Mouse (Mus musculus) liver, embryonic 14.5 days (tissue): ENCODE results near the gene Pfn1. TPM values are rescaled to one million over a fixed set of nuclear protein-coding genes. Genes with fewer than 3 reads are reported as not detected.

ENCODE experiments used
- ATAC-seq: fragments of 200-750 bp; cut with Nextera tagmentation; 2 replicates; pipeline ENCODE4 v1.8.0; 2017; ENCODE audit warnings: moderate number of reproducible peaks, mild to moderate bottlenecking, moderate library complexity; ENCODE audit not compliant: insufficient read depth
- DNase-seq, 3 experiments: peaks; one replicate each; pipeline ENCODE4 v3.0.0-alpha.2; 2012 to 2013; ENCODE audit warnings: low read depth in 3 of 3, low spot score in 3 of 3
- H3K27ac ChIP-seq: fragments of 300-500 bp; sonication (generic); 2 replicates; pipeline ENCODE4 v1.5.1; 2014; ENCODE audit warnings: moderate library complexity, mild to moderate bottlenecking, control low read depth, inconsistent platforms
- H3K27me3 ChIP-seq: fragments of 300-500 bp; sonication (generic); 2 replicates; pipeline ENCODE4 v1.6.1; 2014; ENCODE audit warnings: mild to moderate bottlenecking, low read length, moderate library complexity; ENCODE audit not compliant: control insufficient read depth, insufficient read depth
- H3K36me3 ChIP-seq: fragments of 300-500 bp; sonication (generic); replicated peaks from 2 replicates; pipeline ENCODE4 v1.6.1; 2014; ENCODE audit warnings: low read depth; ENCODE audit not compliant: control insufficient read depth, insufficient read depth
- H3K4me1 ChIP-seq, 2 experiments: fragments of 200-500 bp in 1 of 2; fragments of 300-500 bp in 1 of 2; sonication (generic) in 1 of 2; replicated peaks; 2 replicates each; pipeline ENCODE4 v1.6.1; 2012 to 2014; ENCODE audit warnings: antibody characterized with exemption in 1 of 2, inconsistent platforms in 1 of 2, low read length in 1 of 2; ENCODE audit not compliant: control insufficient read depth in 2 of 2, insufficient read depth in 2 of 2
- H3K4me2 ChIP-seq: fragments of 300-500 bp; sonication (generic); 2 replicates; pipeline ENCODE4 v1.6.1; 2014; ENCODE audit warnings: low read depth, mild to moderate bottlenecking, control low read depth, moderate library complexity
- H3K4me3 ChIP-seq, 2 experiments: fragments of 200-500 bp in 1 of 2; fragments of 300-500 bp in 1 of 2; sonication (generic) in 1 of 2; 2 replicates each; pipeline ENCODE4 v1.5.1; 2012 to 2014; ENCODE audit warnings: low read depth in 2 of 2, low read length in 2 of 2, mild to moderate bottlenecking in 2 of 2, control low read depth in 1 of 2, inconsistent platforms in 1 of 2, moderate library complexity in 1 of 2; ENCODE audit not compliant: insufficient read depth in 1 of 2
- H3K9ac ChIP-seq: fragments of 300-500 bp; sonication (generic); replicated peaks from 2 replicates; pipeline ENCODE4 v1.6.1; 2014; ENCODE audit warnings: mild to moderate bottlenecking, control low read depth, moderate library complexity
- H3K9me3 ChIP-seq: fragments of 300-500 bp; sonication (generic); 2 replicates; pipeline ENCODE4 v1.6.1; 2016; ENCODE audit warnings: low read length, mixed read lengths; ENCODE audit not compliant: control insufficient read depth
- CTCF ChIP-seq: IDR thresholded peaks from 2 replicates; pipeline ENCODE4 v1.5.1; 2016; ENCODE audit warnings: antibody characterized with exemption, low read depth, control low read depth
- EP300 ChIP-seq: IDR thresholded peaks from 2 replicates; pipeline ENCODE4 v1.6.1; 2016; ENCODE audit warnings: antibody characterized with exemption, low read depth
- WGBS: fragments of 180-500 bp; shearing (Covaris S2); extraction: QIAGEN DNeasy Blood & Tissue Kit; methylation state at CpG from one replicate; pipeline ENCODE4 v1.1.7; 2014; ENCODE audit not compliant: insufficient replicate concordance; 5-methylcytosine and 5-hydroxymethylcytosine counted together
- polyA plus RNA-seq, 2 experiments: library from polyadenylated mRNA; depleted of rRNA in 1 of 2; stranded (reverse) in 1 of 2; unstranded in 1 of 2; fragments of >200 nt; fragmentation: Nextera tagmentation in 1 of 2; extraction: Ambion mirVana in 1 of 2; gene quantifications; 2 replicates each; pipeline versions ENCODE4 v1.2.1 to v1.2.3; 2012 to 2014

The Pfn1 gene
- polyA plus RNA-seq, 2 experiments = 421 to 957 TPM

GRCm38 (mm10) chr11:70652884-70653344 lies 1.5 kb downstream of the Pfn1 start:
- Histone ChIP-seq H3K4me2 (peak overlapping the region; percentile 85), H3K9me3 (no peaks in the 10 kb centered on the region), H3K4me3 (peak overlapping the region; percentile 85 to 97), H3K9ac (peak overlapping the region; percentile 99), H3K36me3 (peaks cover 43% of the 10 kb centered on the region), H3K27ac (peak overlapping the region; percentile 91), H3K27me3 (no peaks in the 10 kb centered on the region; the same call in 1 of the 2 replicates), H3K4me1 (peaks cover 54 to 58% of the 10 kb centered on the region in 2 experiments)
- ATAC-seq (no peak), DNase-seq (no peak)
- TF ChIP-seq CTCF = no peak
- WGBS = 24% methylated on average over 6 of the region's 6 CpGs

- no peak for ATAC-seq
- no peak for TF ChIP-seq EP300
- no peak for TF ChIP-seq CTCF
- H3K4me2 ChIP-seq = peak overlapping the region; percentile 85
- H3K9me3 ChIP-seq = no peaks in the 10 kb centered on the region
- peak overlapping the region; percentile 99 for H3K9ac ChIP-seq
- no peak for DNase-seq
- H3K36me3 ChIP-seq = peaks cover 43% of the 10 kb centered on the region
- H3K27ac ChIP-seq = peak overlapping the region; percentile 91
- H3K27me3 ChIP-seq = no peaks in the 10 kb centered on the region; the same call in 1 of the 2 replicates
- WGBS = 34% methylated on average over 12 of the region's 12 CpGs
- H3K4me3 ChIP-seq = peak overlapping the region; percentile 85 to 97
- peaks cover 52% of the 10 kb centered on the region in 2 experiments for H3K4me1 ChIP-seq
Measured at GRCm38 (mm10) chr11:70652029-70652883, 2.2 kb downstream of the Pfn1 start.

- Histone ChIP-seq H3K36me3 (peaks cover 43% of the 10 kb centered on the region), H3K27me3 (no peaks in the 10 kb centered on the region; the same call in 1 of the 2 replicates), H3K9ac (peak overlapping the region; percentile 51), H3K4me3 (peak overlapping the region in 1 of 2 experiments; percentile 97; a peak in 2 of 4 replicates), H3K9me3 (no peaks in the 10 kb centered on the region), H3K4me1 (peaks cover 45 to 47% of the 10 kb centered on the region in 2 experiments), H3K4me2 (peak overlapping the region; percentile 85), H3K27ac (peak overlapping the region; percentile 91)
- TF ChIP-seq EP300 = no peak
- TF ChIP-seq CTCF = no peak
- DNase-seq (no peak), ATAC-seq (no peak)
- WGBS = 35% methylated on average over 2 of the region's 2 CpGs
Measured at GRCm38 (mm10) chr11:70651391-70651790, 3.1 kb downstream of the Pfn1 start.

- TF ChIP-seq CTCF (no peak), EP300 (0 out of 2 replicates have a peak, but pooled peaks have one; percentile 6)
- H3K9ac ChIP-seq = peak overlapping the region; percentile 32; the same call in 1 of the 2 replicates
- H3K4me2 ChIP-seq = peak overlapping the region; percentile 85
- ATAC-seq (no peak), DNase-seq (no peak)
- no peaks in the 10 kb centered on the region for H3K9me3 ChIP-seq
- H3K36me3 ChIP-seq = peaks cover 43% of the 10 kb centered on the region
- peak overlapping the region in 1 of 2 experiments; percentile 19; a peak in 3 of 4 replicates for H3K4me3 ChIP-seq
- WGBS = 40% methylated on average over 12 of the region's 12 CpGs
- H3K27me3 ChIP-seq = no peaks in the 10 kb centered on the region
- peaks cover 46 to 52% of the 10 kb centered on the region in 2 experiments for H3K4me1 ChIP-seq
- peak overlapping the region; percentile 91 for H3K27ac ChIP-seq
Measured at GRCm38 (mm10) chr11:70650322-70651175, 3.9 kb downstream of the Pfn1 start.
